Mouse (Mus musculus) hindlimb bud, embryonic 11.5 days (tissue): ENCODE measurements around the gene Isca1.
"Not testable (repeated sequence)": the region's sequence is repeated elsewhere in the genome, so short reads cannot be mapped to it uniquely, and the experiment has no call there.

Experiments
- DNase-seq: peaks from one replicate; pipeline ENCODE4 v3.0.0-alpha.2; 2012; ENCODE audit warnings: low read depth, low spot score; ENCODE audit errors: extremely low spot score

Isca1 gene

GRCm38 (mm10) chr13:59769296-59770163, at the start of gene Isca1:
Gene Isca1, minus strand, starts transcription at chr13:59769810.
- DNase-seq, result peak; percentile 89

GRCm38 (mm10) chr13:59817352-59817751, 47.7 kb upstream of the Isca1 start:
- no peak for DNase-seq

GRCm38 (mm10) chr13:59814109-59814591, 44.5 kb upstream of the Isca1 start:
- no peak for DNase-seq

GRCm38 (mm10) chr13:59811581-59811980, 42.0 kb upstream of the Isca1 start:
- no peak for DNase-seq

GRCm38 (mm10) chr13:59801000-59801399, 31.4 kb upstream of the Isca1 start:
- no peak for DNase-seq

GRCm38 (mm10) chr13:59800077-59800476, 30.5 kb upstream of the Isca1 start:
- no peak for DNase-seq

GRCm38 (mm10) chr13:59798306-59798705, 28.7 kb upstream of the Isca1 start:
- no peak for DNase-seq

GRCm38 (mm10) chr13:59796466-59796848, 26.8 kb upstream of the Isca1 start:
- no peak for DNase-seq

GRCm38 (mm10) chr13:59795807-59796465, 26.3 kb upstream of the Isca1 start:
- DNase-seq, result no peak

- no peak for DNase-seq
These were observed 25.2 kb upstream of the Isca1 start for GRCm38 (mm10) chr13:59794786-59795185.

- DNase-seq, result no peak
These were observed 12.5 kb upstream of the Isca1 start, which contains the start of gene Gm49354 for GRCm38 (mm10) chr13:59782145-59782544. Gene Gm49354, minus strand, starts transcription at chr13:59782245.

- not testable (repeated sequence) for DNase-seq
These were observed 10.2 kb upstream of the Isca1 start for GRCm38 (mm10) chr13:59779744-59780264.

- DNase-seq, result no peak
These were observed 9.6 kb upstream of the Isca1 start for GRCm38 (mm10) chr13:59779213-59779612.

- DNase-seq, result no peak
These were observed 5.6 kb upstream of the Isca1 start for GRCm38 (mm10) chr13:59775168-59775567.

- no peak for DNase-seq
These were observed 1.6 kb upstream of the Isca1 start for GRCm38 (mm10) chr13:59771257-59771656.

- DNase-seq, result no peak
These were observed 1.2 kb upstream of the Isca1 start for GRCm38 (mm10) chr13:59770847-59771246.

GRCm38 (mm10) chr13:59770164-59770562, 553 bp upstream of the Isca1 start:
- peak; percentile 63 for DNase-seq

GRCm38 (mm10) chr13:59768531-59768930, 1.1 kb downstream of the Isca1 start:
- DNase-seq, result no peak

- DNase-seq, result no peak
These were observed 2.7 kb downstream of the Isca1 start for GRCm38 (mm10) chr13:59766786-59767515.

GRCm38 (mm10) chr13:59762791-59763190, 6.8 kb downstream of the Isca1 start:
- DNase-seq, result no peak

- no peak for DNase-seq
These were observed 12.7 kb downstream of the Isca1 start for GRCm38 (mm10) chr13:59756906-59757305.
